Mouse (Mus musculus): Measurements from ENCODE around the gene Gm10912. TPM values are rescaled to one million over a fixed set of nuclear protein-coding genes. Genes with fewer than 3 reads are reported as not detected.

The Gm10912 gene
- total RNA-seq, 2 experiments from 2014 or later: 0.33 to 0.59 TPM

Other genes starting within 250 kb of the Gm10912 start
- gene Lmo2, start 107.8 kb upstream of the Gm10912 start, total RNA-seq (2021): 10 to 100 TPM in 1 of 2 experiments, 1 to 10 TPM in 1; 7.0 to 10.6 TPM
- gene Fbxo3, start 38.1 kb upstream of the Gm10912 start, total RNA-seq (2021): 10 to 100 TPM; 41.2 to 44.7 TPM
- gene 4931422A03Rik, start 37.5 kb upstream of the Gm10912 start, total RNA-seq (2021): not detected
- gene Gm10799, start 2.7 kb downstream of the Gm10912 start, total RNA-seq (2021): not detected
- 1 to 10 TPM; 2.6 to 3.6 TPM for gene Cd59b, start 4.0 kb downstream of the Gm10912 start, total RNA-seq (2021)
- 10 to 100 TPM; 16.3 to 22.5 TPM for gene Cd59a, start 30.0 kb downstream of the Gm10912 start, total RNA-seq (2021)
- 1 to 10 TPM; 1.0 to 1.3 TPM for gene A930018P22Rik, start 56.9 kb downstream of the Gm10912 start, total RNA-seq (2021)

Data from gastrocnemius, postnatal 25 days (tissue).